Mouse (Mus musculus): ENCODE results near the gene Frat1.
A peak's percentile ranks its signal among the peaks of the same experiment; 100 is the strongest.
"Not testable (repeated sequence)": the region's sequence is repeated elsewhere in the genome, so short reads cannot be mapped to it uniquely, and the experiment has no call there.

The Frat1 gene

DNA sequence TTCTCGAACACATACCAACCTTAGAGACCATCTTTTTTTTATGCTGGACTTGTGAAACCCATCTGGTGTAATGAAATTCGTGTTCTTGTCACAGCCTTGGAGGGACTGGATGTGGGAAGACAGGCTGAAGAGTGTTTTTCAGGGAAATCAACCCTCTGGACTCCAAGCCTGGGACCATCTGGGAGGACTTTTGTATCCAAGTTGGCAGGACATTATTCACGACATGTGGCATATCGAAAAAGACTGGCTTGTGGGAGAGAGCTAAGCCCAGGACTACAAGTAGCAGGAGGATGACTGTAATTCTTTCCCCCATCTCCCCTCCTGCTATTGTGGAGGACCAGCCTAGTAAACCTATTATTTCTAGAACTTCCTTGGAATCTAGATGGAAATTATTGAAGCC lies 12.4 kb downstream of the Frat1 start:
- DNase-seq (ENCODE audit: low read depth, low spot score), result no peak

- DNase-seq (ENCODE audit: low read depth, low spot score), result no peak
Observed at GRCm38 (mm10) chr19:41842706-41843105, 12.9 kb downstream of the Frat1 start.

GRCm38 (mm10) chr19:41844345-41844744 lies 14.6 kb downstream of the Frat1 start:
- peak; percentile 65 for DNase-seq (ENCODE audit: low read depth, low spot score)

- no peak for DNase-seq (ENCODE audit: low read depth, low spot score)
Observed at GRCm38 (mm10) chr19:41846366-41847090, 16.8 kb downstream of the Frat1 start.

- DNase-seq (ENCODE audit: low read depth, low spot score), result peak; percentile 57
Observed at GRCm38 (mm10) chr19:41847091-41847581, 17.4 kb downstream of the Frat1 start.

- not testable (repeated sequence) for DNase-seq (ENCODE audit: low read depth, low spot score)
Observed at GRCm38 (mm10) chr19:41847614-41847991, 17.8 kb downstream of the Frat1 start.

DNA sequence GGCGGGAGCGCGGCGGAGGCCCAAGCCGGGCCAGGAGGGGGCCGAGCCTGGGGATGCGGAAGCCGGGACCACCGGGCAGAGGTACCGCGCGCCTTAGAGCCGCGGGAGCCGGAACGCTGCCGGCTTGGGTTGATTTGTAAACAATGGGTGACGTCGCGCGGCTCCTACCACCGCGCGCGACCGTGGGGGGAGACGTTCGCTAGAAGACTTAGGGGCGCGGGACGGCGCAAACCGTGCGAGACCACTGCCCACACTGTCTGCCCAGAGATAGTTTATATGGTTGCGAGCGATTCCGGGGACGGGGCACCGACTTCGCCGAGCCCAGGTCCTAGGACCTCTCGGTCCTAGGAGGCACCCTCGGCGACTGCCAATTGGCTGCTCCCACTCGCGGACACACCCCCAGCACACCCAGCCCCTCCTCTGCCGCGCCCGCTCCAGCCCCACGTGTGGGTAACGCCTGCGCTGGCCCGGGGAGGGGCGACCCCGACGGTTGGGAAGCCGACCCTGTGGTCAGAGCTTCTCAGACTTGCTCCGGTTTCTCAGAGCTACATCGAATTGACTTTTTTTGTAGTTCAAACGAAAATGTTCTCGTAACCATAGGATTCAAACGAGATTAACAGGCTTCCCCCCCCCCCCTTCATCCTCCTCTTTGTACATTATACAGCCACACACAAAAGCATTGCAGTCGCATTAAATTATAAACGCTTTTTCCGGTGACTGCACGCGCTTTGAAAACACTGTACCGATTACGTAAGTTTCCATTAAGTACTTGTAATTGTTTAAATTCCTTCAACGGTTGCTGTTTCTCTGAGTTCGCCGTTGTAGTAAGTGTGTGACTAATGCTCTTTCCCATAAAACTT lies 18.5 kb downstream of the Frat1 start, which contains the start of gene Frat2:
Gene Frat2 (minus strand): TSS at position 141 of the 860 bp plus-strand sequence.
- peak; percentile 95 for DNase-seq (ENCODE audit: low read depth, low spot score)

DNA sequence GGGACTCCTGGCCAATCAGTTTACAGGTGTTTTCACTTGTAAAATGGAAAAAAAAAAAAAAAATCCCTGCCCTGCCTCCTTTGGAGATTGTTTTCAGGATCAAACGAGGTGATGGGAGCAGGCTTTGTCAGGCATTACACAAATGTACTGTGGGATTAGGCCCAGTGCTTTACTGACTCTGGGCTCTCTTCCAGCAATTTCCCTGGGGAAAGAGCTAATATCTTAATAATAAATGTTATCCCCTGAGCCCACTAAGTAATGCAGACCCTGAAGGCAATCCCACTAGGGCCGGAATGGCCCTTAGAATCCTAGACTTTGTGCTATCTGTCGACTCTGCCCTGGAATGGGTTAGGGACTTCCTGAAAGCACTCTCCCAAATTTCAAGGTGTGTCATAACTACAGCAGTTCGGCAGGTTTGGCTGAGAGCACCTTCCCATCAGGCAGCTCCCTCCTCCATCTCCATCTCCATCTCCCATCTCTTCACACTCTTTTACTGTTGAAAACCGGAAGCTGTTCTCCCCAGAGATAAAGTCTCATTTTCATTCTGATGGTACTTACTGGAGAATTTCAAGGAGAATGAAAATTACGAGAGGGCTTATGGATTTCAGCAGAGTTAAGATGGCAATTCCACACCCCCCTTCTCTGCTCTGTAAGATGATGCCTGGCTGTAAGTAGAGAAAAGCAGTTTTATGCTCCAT lies 20.4 kb downstream of the Frat1 start:
- no peak for DNase-seq (ENCODE audit: low read depth, low spot score)

- DNase-seq (ENCODE audit: low read depth, low spot score), result no peak
Observed at GRCm38 (mm10) chr19:41850719-41851543, 21.2 kb downstream of the Frat1 start.

- DNase-seq (ENCODE audit: low read depth, low spot score), result no peak
Observed at GRCm38 (mm10) chr19:41852423-41852822, 22.7 kb downstream of the Frat1 start.

- DNase-seq (ENCODE audit: low read depth, low spot score), result no peak
Observed at GRCm38 (mm10) chr19:41857086-41857762, 27.5 kb downstream of the Frat1 start.

DNA sequence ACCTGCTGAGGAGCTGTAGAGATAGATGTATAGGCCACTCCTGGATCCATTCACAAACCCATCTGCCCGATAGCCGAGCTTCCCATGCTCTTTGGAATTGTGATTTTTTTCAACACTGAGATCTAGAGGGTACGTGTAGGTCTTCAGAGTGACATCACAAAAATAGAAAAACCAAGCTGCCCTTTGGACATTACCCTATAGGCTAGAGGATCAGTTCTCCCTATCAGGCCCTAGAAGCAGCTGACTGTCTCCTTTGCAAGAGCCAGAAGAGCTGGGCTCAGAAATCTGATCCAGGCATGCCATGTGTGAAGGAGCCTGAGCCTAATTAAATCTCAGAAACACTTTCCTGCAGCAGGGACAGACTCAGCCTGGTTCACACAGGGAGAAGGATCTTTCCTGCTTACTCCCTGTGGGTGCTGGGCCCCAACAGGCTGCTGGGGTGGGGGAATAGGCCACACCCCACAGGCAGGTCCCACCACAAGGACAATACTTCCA lies 28.1 kb downstream of the Frat1 start:
- DNase-seq (ENCODE audit: low read depth, low spot score), result no peak

DNA sequence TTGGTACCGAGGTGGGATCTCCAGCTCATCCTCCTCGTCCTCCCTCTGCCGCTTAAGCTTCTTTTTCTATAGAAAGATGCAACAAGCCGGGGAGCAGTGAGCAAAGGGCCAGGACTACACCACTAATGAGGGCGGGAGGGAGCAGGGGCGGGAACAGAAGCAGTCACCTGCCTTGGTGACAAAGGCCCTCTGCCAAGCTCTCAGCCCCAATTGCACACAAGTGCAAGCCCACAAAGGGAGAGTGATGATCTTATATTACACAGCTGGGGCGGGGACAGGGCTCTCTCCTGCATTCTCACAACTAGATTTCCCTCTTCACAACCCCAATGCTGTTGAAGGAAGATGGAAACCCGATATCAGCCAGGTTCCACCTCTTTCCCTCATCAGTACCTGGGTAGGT lies 36.9 kb downstream of the Frat1 start:
- DNase-seq (ENCODE audit: low read depth, low spot score), result no peak

DNA sequence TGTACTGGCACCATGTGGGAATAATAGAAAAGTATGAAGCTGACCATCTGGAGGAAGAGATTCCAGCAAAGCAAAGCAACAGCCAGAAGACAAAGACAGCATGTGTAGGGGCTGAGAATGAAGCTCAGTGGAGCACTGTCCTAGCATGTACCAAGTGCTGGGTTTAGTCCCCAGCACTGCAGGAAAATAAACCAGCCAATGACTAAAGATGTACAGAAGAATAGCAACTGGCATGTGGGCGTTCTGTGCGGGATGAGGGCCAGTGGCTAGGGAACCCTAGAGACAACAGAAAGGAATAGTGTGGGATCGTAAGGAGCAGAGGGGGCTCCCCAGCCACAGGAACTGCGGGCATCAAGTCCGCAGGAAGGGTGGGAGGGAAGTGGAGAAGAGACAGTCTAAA lies 39.5 kb downstream of the Frat1 start:
- no peak for DNase-seq (ENCODE audit: low read depth, low spot score)

DNA sequence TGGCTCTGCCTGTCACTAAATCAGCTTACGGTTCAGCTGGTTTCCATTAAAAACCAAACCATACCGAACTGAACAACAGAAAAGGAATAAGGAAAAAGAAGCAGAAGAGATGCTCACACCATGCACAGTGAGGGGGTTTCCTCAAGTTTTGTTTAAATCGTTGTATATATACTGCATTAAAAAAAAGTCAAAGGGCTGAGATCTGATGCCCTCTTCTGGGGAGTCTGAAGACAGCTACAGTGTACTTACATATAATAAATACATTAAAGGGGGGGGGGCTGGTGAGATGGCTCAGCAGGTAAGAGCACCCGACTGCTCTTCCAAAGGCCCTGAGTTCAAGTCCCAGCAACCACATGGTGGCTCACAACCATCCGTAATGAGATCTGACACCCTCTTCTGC lies 40.2 kb downstream of the Frat1 start:
- DNase-seq (ENCODE audit: low read depth, low spot score), result peak; percentile 52

- no peak for DNase-seq (ENCODE audit: low read depth, low spot score)
Observed at GRCm38 (mm10) chr19:41872285-41872684, 42.5 kb downstream of the Frat1 start.

DNA sequence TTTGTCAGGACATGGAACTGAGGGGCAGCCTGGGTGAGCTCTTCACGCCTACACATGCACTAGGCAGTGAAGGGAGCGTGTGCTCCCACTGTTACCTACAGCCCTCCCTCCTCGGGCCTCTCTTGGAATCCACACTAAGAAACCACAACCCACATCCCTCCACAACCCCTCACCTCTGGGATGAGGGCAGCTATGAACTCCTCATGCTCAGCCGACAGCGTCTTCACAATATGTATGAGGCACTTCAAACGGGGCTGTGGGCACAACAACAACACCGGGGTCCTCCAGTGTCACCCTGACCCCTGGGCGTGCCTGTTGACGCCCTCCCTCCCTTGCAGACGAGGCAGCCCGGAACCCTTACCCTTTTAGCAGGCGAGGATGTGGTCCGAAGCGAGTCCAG lies 44.6 kb downstream of the Frat1 start:
- peak; percentile 65 for DNase-seq (ENCODE audit: low read depth, low spot score)

DNA sequence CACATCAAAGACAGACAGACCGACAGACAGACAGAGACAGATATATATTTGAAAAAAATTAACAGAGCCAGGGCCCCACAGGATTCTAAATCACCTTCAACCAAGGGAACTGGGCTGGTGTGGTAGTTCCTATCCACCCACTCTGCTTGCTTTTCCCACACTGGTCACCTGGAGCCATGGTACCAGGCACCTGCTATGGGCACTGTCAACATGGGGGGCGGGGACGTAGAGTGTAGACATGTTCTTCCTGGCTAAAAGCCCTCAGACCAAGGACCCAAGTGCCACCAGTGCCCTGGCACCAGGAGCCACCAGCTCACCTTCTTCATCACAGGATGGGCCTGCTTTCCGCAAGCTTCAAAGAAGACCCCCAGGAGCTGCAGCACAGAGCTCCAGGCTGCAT lies 52.1 kb downstream of the Frat1 start:
- no peak for DNase-seq (ENCODE audit: low read depth, low spot score)

Measured in CD4-positive helper T cell, adult 2 months (primary cell).